Mouse (Mus musculus): ENCODE data around the gene Pvalb.

GRCm38 (mm10) chr15:78172899-78173817 is 33.0 kb downstream of the Pvalb start:
- TF ChIP-seq CTCF (IDR thresholded peaks at IDR 0.05; ENCODE audit: control insufficient read depth, insufficient read depth, insufficient read length) = no peak
- TF ChIP-seq MYOG (IDR thresholded peaks at IDR 0.05; ENCODE audit: control insufficient read depth, extremely low read depth, insufficient read length) = no peak
- no peak for TF ChIP-seq MYOD1 (IDR thresholded peaks at IDR 0.05; ENCODE audit: control insufficient read depth, insufficient read length, low read depth)
- no peak for TF ChIP-seq CEBPB (IDR thresholded peaks at IDR 0.05; ENCODE audit: low read depth)
- TF ChIP-seq USF1 (IDR thresholded peaks at IDR 0.05; ENCODE audit: low read depth) = no peak

Measured in C2C12 (cell line).